Mouse (Mus musculus): ENCODE results near the gene Dld. TPM values are rescaled to one million over a fixed set of nuclear protein-coding genes. Genes with fewer than 3 reads are reported as not detected.

Gene Dld
- total RNA-seq, 2 experiments from 2014 or later: 226 to 243 TPM

DNA sequence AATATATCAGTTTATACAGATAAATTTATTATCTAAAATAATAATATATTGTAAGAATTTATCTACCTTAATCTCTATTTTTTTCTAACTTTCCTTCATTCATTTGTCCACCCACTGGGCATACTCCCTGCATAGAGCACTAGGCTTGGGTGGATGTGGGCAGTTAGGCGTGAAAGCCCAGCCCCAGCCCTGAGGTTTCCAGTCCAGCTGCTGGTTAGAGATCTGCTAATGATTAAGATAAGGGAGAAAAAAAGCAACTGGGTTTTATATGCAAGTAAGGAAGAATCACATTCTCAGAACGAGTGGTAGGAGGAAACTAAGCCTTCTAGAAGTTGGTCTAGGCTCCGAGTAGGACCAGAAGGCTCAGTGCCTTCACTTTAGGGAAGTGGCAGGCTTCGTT, 55.2 kb downstream of the Dld start:
- no peak for DNase-seq (ENCODE audit: low spot score in 2 of 2)

DNA sequence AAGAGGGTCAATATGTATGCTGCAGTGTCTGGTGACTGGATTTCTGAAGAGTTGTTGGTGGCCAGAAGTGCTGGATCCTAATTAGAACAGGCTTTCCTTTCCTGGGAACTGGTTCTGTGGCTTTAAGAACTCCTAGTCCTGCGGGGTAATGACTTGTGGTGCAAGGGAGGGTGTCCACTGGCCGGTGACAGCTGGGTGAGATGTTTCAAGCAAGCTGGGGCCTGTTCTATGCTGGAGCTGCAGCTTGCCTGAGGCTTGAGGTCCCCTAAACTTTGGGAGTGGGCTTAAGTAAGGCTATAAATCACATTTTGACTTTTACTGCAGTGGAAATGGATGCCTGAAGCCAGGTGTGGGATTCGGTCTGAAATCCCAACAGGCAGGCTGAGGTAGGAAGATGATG, 55.7 kb downstream of the Dld start:
- no peak for DNase-seq (ENCODE audit: low spot score in 2 of 2)

DNA sequence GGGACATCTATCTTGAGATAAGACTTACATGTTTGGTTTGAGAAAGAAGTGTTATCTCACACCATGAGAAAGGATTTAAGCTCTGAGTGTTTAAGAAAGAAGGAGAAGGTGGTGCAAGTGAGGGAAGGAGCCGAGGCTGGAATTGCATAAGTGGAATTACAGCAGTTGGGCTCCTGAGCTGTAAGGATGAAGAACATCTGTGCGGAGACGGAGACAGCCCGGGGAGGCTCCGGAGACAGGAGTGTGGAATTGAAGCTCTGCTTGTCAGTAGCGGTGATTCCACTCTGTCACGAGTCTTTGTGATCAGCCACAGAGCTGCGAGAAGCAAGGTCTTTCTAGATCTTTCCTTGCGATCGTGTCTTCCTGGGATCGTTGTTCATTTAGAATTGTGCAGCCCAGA, 56.3 kb downstream of the Dld start:
- no peak for DNase-seq (ENCODE audit: low spot score in 2 of 2)

DNA sequence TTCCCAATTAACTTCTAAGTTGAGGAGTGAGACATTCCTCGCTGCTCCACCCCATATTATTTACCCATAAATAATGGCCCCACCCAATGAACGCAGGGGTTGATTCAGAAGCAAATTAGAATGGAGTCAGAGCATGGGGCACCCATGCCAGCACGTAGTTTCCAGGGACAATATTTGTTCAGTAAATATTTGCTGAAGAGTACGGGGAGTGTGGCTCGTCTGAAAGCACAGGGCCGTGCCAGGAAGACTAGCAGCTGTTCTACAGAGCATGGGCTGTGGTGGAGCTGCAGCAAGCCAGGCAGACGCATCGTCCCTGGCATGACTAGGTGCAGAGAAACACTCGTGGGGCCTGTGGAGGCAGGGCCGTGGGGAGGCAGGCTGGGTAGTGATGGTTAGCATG, 56.7 kb downstream of the Dld start:
- DNase-seq (ENCODE audit: low spot score in 2 of 2): no peak

DNA sequence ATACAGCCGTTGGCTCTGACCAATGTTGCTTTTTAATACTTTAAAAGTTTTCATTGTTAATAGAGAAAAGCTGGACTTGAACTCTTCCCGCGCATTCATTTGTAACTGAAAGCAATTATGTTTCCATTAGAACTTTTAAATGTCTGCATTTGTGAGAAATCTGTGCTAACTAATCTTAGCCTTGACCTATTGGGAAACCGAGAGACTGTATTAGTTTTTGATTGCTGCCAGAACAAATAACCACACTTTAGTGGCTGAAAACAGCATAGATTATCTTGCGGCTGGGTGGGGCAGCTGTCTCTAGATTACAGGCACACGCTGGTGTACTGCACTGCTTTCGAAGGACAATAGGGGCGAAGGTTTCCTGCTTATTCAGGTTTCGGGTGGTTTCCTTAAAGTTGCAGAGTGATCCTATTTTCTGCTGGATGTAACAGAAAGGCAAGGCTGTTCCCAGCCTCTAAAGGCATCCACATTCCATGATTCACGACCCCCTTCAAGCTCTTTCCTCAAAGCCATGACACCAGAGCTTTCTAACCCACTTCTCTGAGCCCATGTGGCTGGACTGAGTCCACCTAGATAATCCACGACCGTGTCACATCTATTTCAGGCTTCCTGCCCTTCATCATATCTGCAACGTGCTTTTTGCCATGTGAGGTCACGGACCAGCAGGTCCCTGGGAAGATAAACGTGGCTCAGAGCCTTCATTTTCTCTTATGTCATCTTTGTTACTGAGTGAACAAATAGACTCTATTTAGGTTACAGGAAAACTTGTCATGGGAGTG, 57.7 kb downstream of the Dld start:
- no peak for DNase-seq (ENCODE audit: low spot score in 2 of 2)

DNA sequence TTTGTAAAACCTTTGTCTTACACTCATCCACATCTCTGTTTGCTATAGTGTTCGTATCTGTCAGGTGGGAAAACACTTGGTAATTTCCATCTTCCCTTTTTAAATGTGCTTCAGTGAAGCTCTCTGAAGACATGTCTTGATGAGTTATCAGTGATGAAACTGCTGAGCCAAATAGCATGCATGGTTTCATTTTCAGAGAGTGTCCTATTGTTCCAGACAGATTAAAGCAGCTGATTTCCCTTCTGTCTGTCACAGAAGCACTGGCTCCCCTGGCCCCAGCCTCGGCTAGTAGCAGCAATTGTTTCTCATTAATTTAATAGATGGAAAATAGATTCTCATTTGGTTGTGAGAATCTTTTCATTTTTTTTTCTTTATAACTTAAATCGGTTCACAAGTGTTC, 60.3 kb downstream of the Dld start:
- no peak for DNase-seq (ENCODE audit: low spot score in 2 of 2)

GRCm38 (mm10) chr12:31289046-31289445, 62.2 kb downstream of the Dld start:
- no peak for DNase-seq (ENCODE audit: low spot score in 2 of 2)

DNA sequence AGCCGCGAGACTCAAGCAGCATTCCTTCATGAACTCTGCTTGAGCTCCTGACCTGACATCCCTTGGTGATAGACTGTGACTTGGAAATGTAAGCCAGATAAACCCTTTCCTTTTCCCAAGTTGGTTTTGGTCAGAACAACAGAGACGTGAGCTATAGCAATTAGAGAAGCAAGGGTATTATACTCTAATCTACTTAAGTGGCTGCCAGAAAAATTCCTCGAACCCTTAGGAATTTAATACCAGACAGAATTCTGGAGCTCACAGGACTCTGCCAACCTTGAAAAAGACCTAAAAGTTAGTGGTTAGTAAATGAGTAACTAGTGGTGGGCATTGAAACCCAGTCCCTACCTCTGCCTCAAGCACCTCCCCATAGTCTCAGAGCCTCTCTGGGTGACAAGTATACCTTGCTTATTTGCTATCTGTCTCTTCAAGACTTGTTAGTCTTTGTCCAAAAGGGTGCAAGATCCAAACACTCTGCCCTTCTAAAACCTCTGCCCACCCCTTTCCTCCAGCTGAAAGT, 67.6 kb downstream of the Dld start:
- DNase-seq (ENCODE audit: low spot score in 2 of 2): no peak

GRCm38 (mm10) chr12:31283131-31283530, 68.1 kb downstream of the Dld start:
- no peak for DNase-seq (ENCODE audit: low spot score in 2 of 2)

GRCm38 (mm10) chr12:31282241-31282640, 69.0 kb downstream of the Dld start:
- DNase-seq (ENCODE audit: low spot score in 2 of 2): no peak

Other genes starting within 250 kb of the Dld start
- not detected for gene Gm6993, start 110.7 kb downstream of the Dld start, total RNA-seq (2021)
- gene Lamb1, start 86.2 kb downstream of the Dld start, total RNA-seq (2021): 100 to 1,000 TPM; 236 to 271 TPM
- gene Slc26a3, start 39.4 kb upstream of the Dld start, total RNA-seq (2021): under 1 TPM in 1 of 2 experiments, not detected in 1; 0.17 TPM
- gene Cbll1, start 148.2 kb upstream of the Dld start, total RNA-seq (2021): 10 to 100 TPM; 20.9 to 21.8 TPM
- gene Slc26a4, start 208.5 kb upstream of the Dld start, total RNA-seq (2021): 1 to 10 TPM; 6.6 TPM